Mouse (Mus musculus): ENCODE results near the gene Gm9639.
"Not testable (repeated sequence)": the region's sequence is repeated elsewhere in the genome, so short reads cannot be mapped to it uniquely, and the experiment has no call there.

Gm9639 gene

GRCm38 (mm10) chr10:77753448-77753847 is 41.4 kb downstream of the Gm9639 start:
- DNase-seq (ENCODE audit: extremely low read depth, low read depth) = no peak

DNA sequence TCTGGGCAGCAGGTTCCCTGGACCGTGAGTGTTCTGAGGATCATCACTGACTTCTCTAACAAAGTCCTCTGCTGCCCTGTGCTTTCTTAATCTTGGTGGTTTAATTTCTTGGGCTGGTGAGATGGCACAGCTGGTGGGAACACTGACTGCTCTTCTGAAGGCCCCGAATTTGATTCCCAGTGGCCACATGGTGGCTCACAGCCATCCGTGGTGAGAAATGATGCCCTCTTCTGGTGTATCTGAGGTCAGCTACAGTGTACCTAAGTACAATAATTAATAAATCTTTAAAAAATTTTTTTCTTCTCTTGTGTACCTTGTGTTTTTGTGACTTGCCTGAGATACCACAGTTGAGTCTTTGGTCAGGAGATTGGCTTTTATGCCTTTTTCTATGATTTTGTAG is 42.6 kb downstream of the Gm9639 start:
- not testable (repeated sequence) for DNase-seq (ENCODE audit: extremely low read depth, low read depth)

DNA sequence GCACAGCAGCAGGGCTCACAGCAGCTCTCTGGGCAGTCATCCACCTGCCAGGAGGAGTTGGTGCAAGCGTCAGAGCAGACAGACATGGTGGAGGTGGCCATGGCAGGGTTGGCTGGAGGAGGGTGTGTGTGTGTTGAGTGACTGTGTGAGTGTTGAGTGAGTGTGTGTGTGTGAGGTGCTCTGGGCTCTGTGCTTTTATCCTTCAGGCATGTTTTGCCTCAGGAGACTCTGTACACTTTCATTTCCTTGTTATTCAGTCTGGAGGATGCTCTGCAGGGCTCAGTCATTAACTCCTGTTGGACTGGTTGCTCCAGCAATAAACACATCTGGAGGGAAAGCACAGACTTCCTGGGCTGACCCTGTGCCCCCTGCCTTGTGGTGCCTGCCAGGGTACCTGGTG is 43.6 kb downstream of the Gm9639 start, which contains the start of gene Gm9736:
Gm9736 (minus strand) TSS at position 101 of the 400 bp plus-strand sequence.
- not testable (repeated sequence) for DNase-seq (ENCODE audit: extremely low read depth, low read depth)

DNA sequence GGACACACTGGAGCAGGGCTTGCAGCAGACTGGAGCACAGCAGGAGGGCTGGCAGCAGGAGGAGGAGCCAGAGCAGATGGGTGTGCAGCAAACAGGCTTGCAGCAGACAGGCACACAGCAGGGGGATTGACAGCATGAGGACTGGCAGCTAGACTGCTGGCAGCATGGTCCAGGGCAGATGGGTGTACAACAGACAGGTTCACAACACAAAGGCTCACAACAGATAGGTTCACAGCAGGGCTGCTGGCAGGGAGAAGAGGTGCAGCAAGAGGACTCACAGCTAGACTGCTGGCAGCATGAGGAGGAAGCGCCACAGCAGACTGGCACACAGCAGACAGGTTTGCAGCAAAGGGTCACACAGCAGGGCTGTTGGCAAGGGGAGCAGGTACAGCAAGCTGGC is 44.2 kb downstream of the Gm9639 start:
- not testable (repeated sequence) for DNase-seq (ENCODE audit: extremely low read depth, low read depth)

All from MEL-GATA-1-ER (cell line).